Mouse (Mus musculus): ENCODE measurements around the gene Rnf8. TPM values are rescaled to one million over a fixed set of nuclear protein-coding genes. Genes with fewer than 3 reads are reported as not detected.

The Rnf8 gene
- polyA plus RNA-seq, 1 experiment, result 21.0 TPM

- H3K36me3 ChIP-seq (ENCODE audit: control insufficient read depth, insufficient read depth, low read length), result peaks cover 15% of the 10 kb centered on the region
- no peak overlapping the region for H3K27ac ChIP-seq (ENCODE audit: control insufficient read depth, insufficient read depth, low read depth, low read length)
- H3K27me3 ChIP-seq (ENCODE audit: control insufficient read depth, insufficient read depth, low read length), result no peaks in the 10 kb centered on the region
- no peak for TF ChIP-seq CTCF (IDR thresholded peaks at IDR 0.05; ENCODE audit: control insufficient read depth, insufficient read depth, insufficient replicate concordance, low read depth, low read length)
- no peak for TF ChIP-seq POLR2A (IDR thresholded peaks at IDR 0.05; ENCODE audit: control insufficient read depth, low read depth, low read length)
- no peak overlapping the region for H3K4me3 ChIP-seq (ENCODE audit: control insufficient read depth, low read depth, low read length)
- no peaks in the 10 kb centered on the region; the same call in 1 of the 2 replicates for H3K4me1 ChIP-seq (ENCODE audit: control insufficient read depth, insufficient read depth, low read length)
Measured at GRCm38 (mm10) chr17:29680174-29680573, 65.6 kb downstream of the Rnf8 start.

- Histone ChIP-seq H3K27ac (ENCODE audit: control insufficient read depth, insufficient read depth, low read depth, low read length) (no peak overlapping the region), H3K36me3 (ENCODE audit: control insufficient read depth, insufficient read depth, low read length) (peaks cover 13% of the 10 kb centered on the region), H3K27me3 (ENCODE audit: control insufficient read depth, insufficient read depth, low read length) (no peaks in the 10 kb centered on the region), H3K4me1 (ENCODE audit: control insufficient read depth, insufficient read depth, low read length) (no peaks in the 10 kb centered on the region; the same call in 1 of the 2 replicates), H3K4me3 (ENCODE audit: control insufficient read depth, low read depth, low read length) (no peak overlapping the region)
- TF ChIP-seq CTCF (IDR thresholded peaks at IDR 0.05; ENCODE audit: control insufficient read depth, insufficient read depth, insufficient replicate concordance, low read depth, low read length) (no peak), POLR2A (IDR thresholded peaks at IDR 0.05; ENCODE audit: control insufficient read depth, low read depth, low read length) (no peak)
Measured at GRCm38 (mm10) chr17:29680921-29681320, 66.3 kb downstream of the Rnf8 start.

GRCm38 (mm10) chr17:29681669-29682068 is 67.1 kb downstream of the Rnf8 start:
- Histone ChIP-seq H3K36me3 (ENCODE audit: control insufficient read depth, insufficient read depth, low read length) (peaks cover 11% of the 10 kb centered on the region), H3K27ac (ENCODE audit: control insufficient read depth, insufficient read depth, low read depth, low read length) (no peak overlapping the region), H3K4me3 (ENCODE audit: control insufficient read depth, low read depth, low read length) (no peak overlapping the region), H3K27me3 (ENCODE audit: control insufficient read depth, insufficient read depth, low read length) (no peaks in the 10 kb centered on the region), H3K4me1 (ENCODE audit: control insufficient read depth, insufficient read depth, low read length) (no peaks in the 10 kb centered on the region; the same call in 1 of the 2 replicates)
- TF ChIP-seq CTCF (IDR thresholded peaks at IDR 0.05; ENCODE audit: control insufficient read depth, insufficient read depth, insufficient replicate concordance, low read depth, low read length), result no peak
- TF ChIP-seq POLR2A (IDR thresholded peaks at IDR 0.05; ENCODE audit: control insufficient read depth, low read depth, low read length), result no peak

GRCm38 (mm10) chr17:29682261-29682660 is 67.7 kb downstream of the Rnf8 start:
- H3K27ac ChIP-seq (ENCODE audit: control insufficient read depth, insufficient read depth, low read depth, low read length), result no peak overlapping the region
- no peaks in the 10 kb centered on the region for H3K27me3 ChIP-seq (ENCODE audit: control insufficient read depth, insufficient read depth, low read length)
- TF ChIP-seq POLR2A (IDR thresholded peaks at IDR 0.05; ENCODE audit: control insufficient read depth, low read depth, low read length) (no peak), CTCF (IDR thresholded peaks at IDR 0.05; ENCODE audit: control insufficient read depth, insufficient read depth, insufficient replicate concordance, low read depth, low read length) (no peak)
- H3K4me3 ChIP-seq (ENCODE audit: control insufficient read depth, low read depth, low read length), result no peak overlapping the region
- peaks cover 11% of the 10 kb centered on the region for H3K36me3 ChIP-seq (ENCODE audit: control insufficient read depth, insufficient read depth, low read length)
- H3K4me1 ChIP-seq (ENCODE audit: control insufficient read depth, insufficient read depth, low read length), result no peaks in the 10 kb centered on the region; the same call in 1 of the 2 replicates

GRCm38 (mm10) chr17:29683127-29683526 is 68.5 kb downstream of the Rnf8 start:
- H3K27ac ChIP-seq (ENCODE audit: control insufficient read depth, insufficient read depth, low read depth, low read length), result no peak overlapping the region
- H3K4me3 ChIP-seq (ENCODE audit: control insufficient read depth, low read depth, low read length), result no peak overlapping the region
- H3K27me3 ChIP-seq (ENCODE audit: control insufficient read depth, insufficient read depth, low read length), result no peaks in the 10 kb centered on the region
- TF ChIP-seq POLR2A (IDR thresholded peaks at IDR 0.05; ENCODE audit: control insufficient read depth, low read depth, low read length), result no peak
- TF ChIP-seq CTCF (IDR thresholded peaks at IDR 0.05; ENCODE audit: control insufficient read depth, insufficient read depth, insufficient replicate concordance, low read depth, low read length), result no peak
- H3K4me1 ChIP-seq (ENCODE audit: control insufficient read depth, insufficient read depth, low read length), result no peaks in the 10 kb centered on the region; the same call in 1 of the 2 replicates
- peaks cover 14% of the 10 kb centered on the region for H3K36me3 ChIP-seq (ENCODE audit: control insufficient read depth, insufficient read depth, low read length)

- Histone ChIP-seq H3K27ac (ENCODE audit: control insufficient read depth, insufficient read depth, low read depth, low read length) (no peak overlapping the region; the same call in 1 of the 2 replicates), H3K27me3 (ENCODE audit: control insufficient read depth, insufficient read depth, low read length) (no peaks in the 10 kb centered on the region), H3K4me1 (ENCODE audit: control insufficient read depth, insufficient read depth, low read length) (no peaks in the 10 kb centered on the region; the same call in 1 of the 2 replicates), H3K36me3 (ENCODE audit: control insufficient read depth, insufficient read depth, low read length) (peaks cover 14% of the 10 kb centered on the region), H3K4me3 (ENCODE audit: control insufficient read depth, low read depth, low read length) (no peak overlapping the region)
- no peak for TF ChIP-seq POLR2A (IDR thresholded peaks at IDR 0.05; ENCODE audit: control insufficient read depth, low read depth, low read length)
- no peak for TF ChIP-seq CTCF (IDR thresholded peaks at IDR 0.05; ENCODE audit: control insufficient read depth, insufficient read depth, insufficient replicate concordance, low read depth, low read length)
Measured at GRCm38 (mm10) chr17:29684275-29684674, 69.7 kb downstream of the Rnf8 start.

- no peak for TF ChIP-seq POLR2A (IDR thresholded peaks at IDR 0.05; ENCODE audit: control insufficient read depth, low read depth, low read length)
- no peak for TF ChIP-seq CTCF (IDR thresholded peaks at IDR 0.05; ENCODE audit: control insufficient read depth, insufficient read depth, insufficient replicate concordance, low read depth, low read length)
Measured at GRCm38 (mm10) chr17:29686771-29687170, 72.2 kb downstream of the Rnf8 start.

More at GRCm38 (mm10) chr17:29686771-29687170, 72.2 kb downstream of the Rnf8 start:
- Histone ChIP-seq H3K4me1 (ENCODE audit: control insufficient read depth, insufficient read depth, low read length) (peaks cover 2% of the 10 kb centered on the region), H3K27ac (ENCODE audit: control insufficient read depth, insufficient read depth, low read depth, low read length) (no peak overlapping the region), H3K27me3 (ENCODE audit: control insufficient read depth, insufficient read depth, low read length) (no peaks in the 10 kb centered on the region), H3K4me3 (ENCODE audit: control insufficient read depth, low read depth, low read length) (no peak overlapping the region), H3K36me3 (ENCODE audit: control insufficient read depth, insufficient read depth, low read length) (peaks cover 10% of the 10 kb centered on the region)
